Mouse (Mus musculus): ENCODE data around the gene Gm8298.
A peak's percentile ranks its signal among the peaks of the same experiment; 100 is the strongest.
"Not testable (repeated sequence)": the region's sequence is repeated elsewhere in the genome, so short reads cannot be mapped to it uniquely, and the experiment has no call there.

Gene Gm8298

GRCm38 (mm10) chr3:59860751-59861150 lies at the start of gene Gm8298:
Gm8298 (plus strand) TSS chr3:59861051.
- no peak for DNase-seq (ENCODE audit: low spot score)

GRCm38 (mm10) chr3:59813169-59813568 lies 47.7 kb upstream of the Gm8298 start:
- no peak for DNase-seq (ENCODE audit: low spot score)

GRCm38 (mm10) chr3:59870765-59871164 lies 9.9 kb downstream of the Gm8298 start:
- peak; percentile 4 for DNase-seq (ENCODE audit: low spot score)

- DNase-seq (ENCODE audit: low spot score) = not testable (repeated sequence)
Measured at GRCm38 (mm10) chr3:59877601-59878000, 16.8 kb downstream of the Gm8298 start.

GRCm38 (mm10) chr3:59879801-59880554 lies 19.1 kb downstream of the Gm8298 start:
- DNase-seq (ENCODE audit: low spot score) = not testable (repeated sequence)

- DNase-seq (ENCODE audit: low spot score) = no peak
Measured at GRCm38 (mm10) chr3:59893276-59893675, 32.4 kb downstream of the Gm8298 start.

- no peak for DNase-seq (ENCODE audit: low spot score)
Measured at GRCm38 (mm10) chr3:59924914-59925313, 64.1 kb downstream of the Gm8298 start, which contains the start of gene C130079G13Rik. C130079G13Rik (plus strand) TSS chr3:59925214.

Measured in ovary, postnatal 10 days (tissue).